Mouse (Mus musculus): Measurements from ENCODE around the gene Acot13. TPM values are rescaled to one million over a fixed set of nuclear protein-coding genes. Genes with fewer than 3 reads are reported as not detected.

Acot13 gene
- polyA plus RNA-seq, 1 experiment from 2014 or later, result 50.8 TPM

Other genes starting within 250 kb of the Acot13 start
- gene Ripor2, start 249.4 kb downstream of the Acot13 start, polyA plus RNA-seq (2016; fragmentation: Nextera tagmentation; extraction: Ambion mirVana), result 16.3 and 22.3 TPM in 2 replicates
- gene Armh2, start 90.3 kb downstream of the Acot13 start, polyA plus RNA-seq (2016; fragmentation: Nextera tagmentation; extraction: Ambion mirVana), result not detected in 2 replicates
- gene Gmnn, start 69.6 kb downstream of the Acot13 start, polyA plus RNA-seq (2016; fragmentation: Nextera tagmentation; extraction: Ambion mirVana), result 67.6 and 76.3 TPM in 2 replicates
- gene BC005537, start 29.9 kb downstream of the Acot13 start, polyA plus RNA-seq (2016; fragmentation: Nextera tagmentation; extraction: Ambion mirVana), result 16.5 and 20.8 TPM in 2 replicates
- gene Tdp2, start 139 bp upstream of the Acot13 start, polyA plus RNA-seq (2016; fragmentation: Nextera tagmentation; extraction: Ambion mirVana), result 59.5 and 61.6 TPM in 2 replicates
- 1.9 and 2.3 TPM in 2 replicates for gene D130043K22Rik, start 13.6 kb upstream of the Acot13 start, polyA plus RNA-seq (2016; fragmentation: Nextera tagmentation; extraction: Ambion mirVana)
- gene Aldh5a1, start 106.1 kb upstream of the Acot13 start, polyA plus RNA-seq (2016; fragmentation: Nextera tagmentation; extraction: Ambion mirVana), result 8.9 and 9.3 TPM in 2 replicates
- gene Gpld1, start 111.6 kb upstream of the Acot13 start, polyA plus RNA-seq (2016; fragmentation: Nextera tagmentation; extraction: Ambion mirVana), result 1.0 and 2.3 TPM in 2 replicates
- 26.1 and 31.9 TPM in 2 replicates for gene Mrs2, start 188.8 kb upstream of the Acot13 start, polyA plus RNA-seq (2016; fragmentation: Nextera tagmentation; extraction: Ambion mirVana)
- gene Dcdc2a, start 224.5 kb upstream of the Acot13 start, polyA plus RNA-seq (2016; fragmentation: Nextera tagmentation; extraction: Ambion mirVana), result 2.1 and 3.6 TPM in 2 replicates